Mouse (Mus musculus) MEL (cell line): ENCODE results near the gene Adap2. TPM values are rescaled to one million over a fixed set of nuclear protein-coding genes. Genes with fewer than 3 reads are reported as not detected.

Source experiments
- DNase-seq: peaks from one replicate; pipeline ENCODE4 v3.0.0; 2011; ENCODE audit warnings: low read depth, low spot score
- H3K27ac ChIP-seq: 2 replicates; pipeline ENCODE4 v1.5.1; 2012; ENCODE audit warnings: low read depth, mild to moderate bottlenecking, control low read depth, low read length, moderate library complexity; ENCODE audit not compliant: control insufficient read depth
- H3K27me3 ChIP-seq, 2 experiments: fragments of 150-350 bp in 1 of 2; sonication (generic) in 1 of 2; 2 replicates each; pipeline ENCODE4 v1.6.1; 2012; ENCODE audit warnings: low read length in 2 of 2, mild to moderate bottlenecking in 2 of 2, improper control_type of control experiment in 1 of 2, moderate library complexity in 1 of 2; ENCODE audit not compliant: insufficient read depth in 2 of 2, control insufficient read depth in 1 of 2
- H3K36me3 ChIP-seq, 2 experiments: 2 replicates each; pipeline ENCODE4 v1.6.1; 2012 to 2014; ENCODE audit warnings: low read length in 2 of 2, improper control_type of control experiment in 1 of 2, inconsistent platforms in 1 of 2, mild to moderate bottlenecking in 1 of 2; ENCODE audit not compliant: insufficient read depth in 2 of 2, control insufficient read depth in 1 of 2
- H3K4me1 ChIP-seq, 2 experiments: fragments of 150-350 bp in 1 of 2; sonication (generic) in 1 of 2; 2 replicates each; pipeline ENCODE4 v1.6.1; 2012; ENCODE audit warnings: low read length in 2 of 2, improper control_type of control experiment in 1 of 2, mild to moderate bottlenecking in 1 of 2; ENCODE audit not compliant: insufficient read depth in 2 of 2, control insufficient read depth in 1 of 2
- H3K4me3 ChIP-seq, 2 experiments: fragments of 150-350 bp in 1 of 2; sonication (generic) in 1 of 2; 2 replicates each; pipeline ENCODE4 v1.5.1; 2012; ENCODE audit warnings: low read depth in 2 of 2, low read length in 2 of 2, mild to moderate bottlenecking in 2 of 2, moderate library complexity in 2 of 2, control low read depth in 1 of 2, improper control_type of control experiment in 1 of 2; ENCODE audit not compliant: control insufficient read depth in 1 of 2, insufficient read depth in 1 of 2
- H3K79me2 ChIP-seq: 2 replicates; pipeline ENCODE4 v1.6.1; 2012; ENCODE audit warnings: mild to moderate bottlenecking, low read length, moderate library complexity; ENCODE audit not compliant: control insufficient read depth, poor library complexity, insufficient read depth
- H3K9ac ChIP-seq: 2 replicates; pipeline ENCODE4 v1.6.1; 2012; ENCODE audit warnings: low read depth, mild to moderate bottlenecking, control low read depth, low read length, moderate library complexity; ENCODE audit not compliant: control insufficient read depth, poor library complexity, severe bottlenecking
- H3K9me3 ChIP-seq: fragments of 150-350 bp; sonication (generic); replicated peaks from 2 replicates; pipeline ENCODE4 v1.6.1; 2012; ENCODE audit warnings: mild to moderate bottlenecking, low read length, improper control_type of control experiment, moderate library complexity; ENCODE audit not compliant: insufficient read depth
- CHD1 ChIP-seq: IDR thresholded peaks from 2 replicates; pipeline ENCODE4 v1.6.1; 2012; ENCODE audit warnings: low read depth, mild to moderate bottlenecking, inconsistent platforms, low read length, improper control_type of control experiment
- CHD2 ChIP-seq: IDR thresholded peaks from 2 replicates; pipeline ENCODE4 v1.6.1; 2011; ENCODE audit warnings: low read length, improper control_type of control experiment
- EP300 ChIP-seq, 2 experiments: IDR thresholded peaks; 2 replicates each; pipeline ENCODE4 v1.6.1; 2011; ENCODE audit warnings: improper control_type of control experiment in 2 of 2, low read length in 2 of 2, low read depth in 1 of 2, mild to moderate bottlenecking in 1 of 2
- GABPA ChIP-seq: IDR thresholded peaks from 2 replicates; pipeline ENCODE4 v1.6.1; 2012; ENCODE audit warnings: low read depth, mild to moderate bottlenecking, inconsistent platforms, low read length, improper control_type of control experiment, moderate library complexity
- HCFC1 ChIP-seq: IDR thresholded peaks from 2 replicates; pipeline ENCODE4 v1.6.1; 2012; ENCODE audit warnings: low read depth, mild to moderate bottlenecking, inconsistent platforms, low read length, improper control_type of control experiment, moderate library complexity
- MAFK ChIP-seq: IDR thresholded peaks from 2 replicates; pipeline ENCODE4 v1.6.1; 2011; ENCODE audit warnings: low read depth, mild to moderate bottlenecking, low read length, improper control_type of control experiment, borderline replicate concordance
- MAX ChIP-seq: IDR thresholded peaks from 2 replicates; pipeline ENCODE4 v1.6.1; 2011; ENCODE audit warnings: low read length, improper control_type of control experiment
- MAZ ChIP-seq: IDR thresholded peaks from 2 replicates; pipeline ENCODE4 v1.6.1; 2012; ENCODE audit warnings: low read depth, mild to moderate bottlenecking, inconsistent platforms, low read length, improper control_type of control experiment
- MEF2A ChIP-seq: IDR thresholded peaks from 2 replicates; pipeline ENCODE4 v1.6.1; 2014; ENCODE audit warnings: low read depth, mild to moderate bottlenecking, inconsistent platforms, low read length, improper control_type of control experiment; ENCODE audit not compliant: poor library complexity, insufficient replicate concordance, severe bottlenecking; ENCODE audit errors: extremely low read depth
- MYB ChIP-seq: IDR thresholded peaks from 2 replicates; pipeline ENCODE4 v1.6.1; 2011; ENCODE audit warnings: mild to moderate bottlenecking, low read depth, low read length, improper control_type of control experiment
- MYC ChIP-seq: IDR thresholded peaks from 2 replicates; pipeline ENCODE4 v1.6.1; 2011; ENCODE audit warnings: low read depth, mild to moderate bottlenecking, low read length, improper control_type of control experiment, moderate library complexity
- NELFE ChIP-seq: IDR thresholded peaks from 2 replicates; pipeline ENCODE4 v1.6.1; 2011; ENCODE audit warnings: low read depth, low read length, improper control_type of control experiment
- NRF1 ChIP-seq: IDR thresholded peaks from 2 replicates; pipeline ENCODE4 v1.6.1; 2014; ENCODE audit warnings: low read depth, mild to moderate bottlenecking, inconsistent platforms, low read length, improper control_type of control experiment, moderate library complexity; ENCODE audit not compliant: poor library complexity, insufficient read depth, severe bottlenecking
- POLR2A ChIP-seq, 2 experiments: IDR thresholded peaks; 2 replicates each; pipeline ENCODE4 v1.6.1; 2011 to 2012; ENCODE audit warnings: low read length in 2 of 2, mild to moderate bottlenecking in 2 of 2, control low read depth in 1 of 2, improper control_type of control experiment in 1 of 2, low read depth in 1 of 2, moderate library complexity in 1 of 2; ENCODE audit not compliant: control insufficient read depth in 1 of 2, insufficient read depth in 1 of 2, poor library complexity in 1 of 2
- RAD21 ChIP-seq: IDR thresholded peaks from 2 replicates; pipeline ENCODE4 v1.6.1; 2011; ENCODE audit warnings: mild to moderate bottlenecking, low read depth, low read length, improper control_type of control experiment
- SIN3A ChIP-seq: IDR thresholded peaks from 2 replicates; pipeline ENCODE4 v1.6.1; 2012; ENCODE audit warnings: low read length, improper control_type of control experiment, inconsistent platforms
- TBP ChIP-seq: IDR thresholded peaks from 2 replicates; pipeline ENCODE4 v1.8.0; 2011; ENCODE audit warnings: low read depth, low read length, improper control_type of control experiment
- UBTF ChIP-seq: IDR thresholded peaks from 2 replicates; pipeline ENCODE4 v1.6.1; 2012; ENCODE audit warnings: low read depth, mild to moderate bottlenecking, inconsistent platforms, low read length, improper control_type of control experiment, moderate library complexity, borderline replicate concordance; ENCODE audit not compliant: insufficient read depth
- USF1 ChIP-seq: IDR thresholded peaks from 2 replicates; pipeline ENCODE4 v1.6.1; 2014; ENCODE audit warnings: low read depth, mild to moderate bottlenecking, inconsistent platforms, low read length, improper control_type of control experiment, moderate library complexity
- USF2 ChIP-seq, 2 experiments: IDR thresholded peaks; 2 replicates each; pipeline ENCODE4 v1.6.1; 2011 to 2012; ENCODE audit warnings: improper control_type of control experiment in 2 of 2, low read length in 2 of 2, borderline replicate concordance in 1 of 2, inconsistent platforms in 1 of 2, low read depth in 1 of 2, mild to moderate bottlenecking in 1 of 2; ENCODE audit not compliant: insufficient read depth in 1 of 2
- ZKSCAN1 ChIP-seq: IDR thresholded peaks from 2 replicates; pipeline ENCODE4 v1.6.1; 2012; ENCODE audit warnings: low read depth, mild to moderate bottlenecking, inconsistent platforms, low read length, improper control_type of control experiment, moderate library complexity
- ZNF384 ChIP-seq: IDR thresholded peaks from 2 replicates; pipeline ENCODE4 v1.6.1; 2012; ENCODE audit warnings: low read depth, mild to moderate bottlenecking, inconsistent platforms, low read length, improper control_type of control experiment
- polyA plus RNA-seq, 2 experiments: library from polyadenylated mRNA; stranded (reverse) in 1 of 2; unstranded in 1 of 2; fragments of >175 nt in 1 of 2; fragments of >200 nt in 1 of 2; gene quantifications; 2 replicates each; pipeline versions ENCODE4 v1.2.1 to v1.2.4; 2012; ENCODE audit warnings: low replicate concordance in 2 of 2, low read depth in 1 of 2; ENCODE audit not compliant: insufficient read length in 2 of 2, insufficient read depth in 1 of 2, missing spikeins in 1 of 2
- total RNA-seq: library from RNA; depleted of rRNA; stranded (reverse); fragments of 300-350 nt; gene quantifications from 2 replicates; pipeline ENCODE4 v1.2.3, GENCODE M21; 2012

Adap2 gene
- total and polyA plus RNA-seq, 3 experiments = not detected

GRCm38 (mm10) chr11:80135954-80136683, 17.8 kb upstream of the Adap2 start:
- Histone ChIP-seq H3K4me3 (no peak overlapping the region), H3K79me2 (peaks cover 11% of the 10 kb centered on the region), H3K9me3 (no peaks in the 10 kb centered on the region), H3K9ac (no peak overlapping the region), H3K36me3 (peaks cover 16 to 24% of the 10 kb centered on the region in 2 experiments), H3K27ac (no peak overlapping the region), H3K4me1 (peaks cover 3 to 5% of the 10 kb centered on the region in 2 experiments; a peak in 2 of 4 replicates), H3K27me3 (no peaks in the 10 kb centered on the region)
- TF ChIP-seq HCFC1 (no peak), CHD1 (no peak), ZKSCAN1 (no peak), MYC (no peak), MYB (no peak), RAD21 (no peak), TBP (no peak), ZNF384 (no peak), POLR2A (IDR thresholded peaks at IDR 0.05; ENCODE audit: control insufficient read depth in 1 of 2, insufficient read depth in 1 of 2, low read depth in 1 of 2, low read length in 2 of 2, poor library complexity in 1 of 2) (no peak; a peak in 1 of 4 replicates), CHD2 (no peak), USF1 (no peak), MAZ (no peak), SIN3A (no peak), EP300 (IDR thresholded peaks at IDR 0.05; ENCODE audit: low read depth in 1 of 2, low read length in 2 of 2) (no peak), MAX (no peak), GABPA (no peak), NRF1 (no peak), USF2 (IDR thresholded peaks at IDR 0.05; ENCODE audit: borderline replicate concordance in 1 of 2, insufficient read depth in 1 of 2, low read depth in 1 of 2, low read length in 2 of 2) (no peak), MAFK (no peak)
- no peak for DNase-seq

GRCm38 (mm10) chr11:80136786-80137185, 17.1 kb upstream of the Adap2 start:
- DNase-seq = no peak
- Histone ChIP-seq H3K4me3 (no peak overlapping the region), H3K27me3 (no peaks in the 10 kb centered on the region), H3K79me2 (peaks cover 16% of the 10 kb centered on the region), H3K27ac (no peak overlapping the region), H3K4me1 (peaks cover 3 to 5% of the 10 kb centered on the region in 2 experiments; a peak in 2 of 4 replicates), H3K36me3 (peaks cover 16 to 21% of the 10 kb centered on the region in 2 experiments), H3K9ac (no peak overlapping the region), H3K9me3 (no peaks in the 10 kb centered on the region)
- TF ChIP-seq GABPA = no peak
- TF ChIP-seq MAFK = no peak
- no peak for TF ChIP-seq UBTF
- TF ChIP-seq MEF2A = no peak
- no peak for TF ChIP-seq NELFE
- TF ChIP-seq POLR2A (IDR thresholded peaks at IDR 0.05; ENCODE audit: control insufficient read depth in 1 of 2, insufficient read depth in 1 of 2, low read depth in 1 of 2, low read length in 2 of 2, poor library complexity in 1 of 2) = no peak
- no peak for TF ChIP-seq SIN3A
